Mouse (Mus musculus): ENCODE measurements around the gene Scml4.

The Scml4 gene

DNA sequence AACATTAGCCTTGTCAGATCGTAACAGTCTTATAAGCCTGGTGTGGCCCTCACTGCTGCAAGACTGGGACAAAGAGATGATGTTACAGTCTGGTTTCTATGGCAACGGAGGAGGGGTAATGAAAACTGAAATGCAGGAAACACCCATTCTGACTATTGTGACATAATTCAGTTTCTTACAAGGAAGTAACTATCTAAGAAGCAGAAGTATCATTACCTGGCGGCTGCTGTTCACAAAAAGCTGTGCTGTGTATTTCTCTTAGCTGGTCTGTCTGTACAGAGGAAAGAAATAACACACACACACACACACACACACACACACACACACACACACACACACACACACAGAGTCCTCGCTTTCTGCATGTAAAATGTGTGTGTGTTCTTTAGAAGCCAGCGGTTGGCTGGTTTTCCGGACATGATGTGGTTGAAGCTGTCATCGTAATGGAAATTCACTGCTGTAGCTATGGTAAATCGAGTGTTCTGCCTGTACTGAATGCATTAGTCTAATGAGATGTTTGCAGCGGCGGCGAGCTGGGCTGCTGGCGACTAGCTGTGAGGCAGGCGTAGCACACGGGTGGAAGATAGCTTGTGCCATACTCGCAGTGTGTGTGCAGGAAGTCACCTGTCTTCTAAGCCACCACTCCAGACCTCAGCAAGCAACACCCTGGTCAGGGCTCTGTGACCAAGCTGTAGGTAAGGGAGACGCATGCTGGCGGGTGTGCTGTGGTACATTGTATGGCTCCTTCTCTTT lies at the start of gene Scml4:
Gene Scml4 (plus strand): TSS at position 212 of the 753 bp plus-strand sequence.
- DNase-seq (ENCODE audit: low read depth, low spot score), result no peak

DNA sequence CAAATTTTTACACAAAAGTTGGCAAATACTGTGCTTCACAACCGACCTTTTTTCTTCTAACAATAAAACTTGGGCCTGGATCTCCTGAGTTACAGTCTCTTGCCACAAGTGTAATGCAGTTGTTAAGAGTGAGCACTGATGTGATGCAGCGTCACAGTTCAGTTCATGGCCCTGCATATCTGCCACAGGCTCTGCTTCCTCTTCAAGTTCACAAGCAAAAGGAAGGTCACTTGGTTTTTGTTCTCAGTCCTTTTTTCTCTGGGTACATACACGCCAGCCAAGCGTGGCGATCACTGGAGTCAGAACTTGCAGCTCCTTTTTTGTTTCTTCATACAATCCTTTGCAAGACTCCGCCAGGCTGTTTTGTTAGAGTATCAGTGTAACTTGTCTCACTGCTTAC lies 34.2 kb upstream of the Scml4 start:
- no peak for DNase-seq (ENCODE audit: low read depth, low spot score)

DNA sequence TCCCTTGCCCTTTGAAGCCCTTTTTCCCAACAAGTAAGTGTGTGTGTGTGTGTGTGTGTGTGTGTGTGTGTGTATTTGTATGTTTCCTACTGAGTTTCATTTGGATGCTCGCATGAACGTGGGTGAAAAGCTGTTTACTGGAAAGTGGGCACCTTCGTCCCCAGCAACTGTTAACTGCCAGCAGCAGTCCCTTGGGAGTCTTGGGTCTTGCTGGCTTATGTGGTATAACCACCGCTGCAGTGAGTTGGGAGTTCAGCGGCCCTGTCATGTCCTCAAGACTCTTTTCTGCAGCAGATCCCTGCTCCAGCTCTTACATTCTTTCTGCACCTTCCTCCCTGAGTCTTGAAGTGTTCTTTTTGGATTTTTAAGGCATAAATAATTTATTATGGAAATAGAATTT lies 33.0 kb upstream of the Scml4 start:
- DNase-seq (ENCODE audit: low read depth, low spot score), result no peak

DNA sequence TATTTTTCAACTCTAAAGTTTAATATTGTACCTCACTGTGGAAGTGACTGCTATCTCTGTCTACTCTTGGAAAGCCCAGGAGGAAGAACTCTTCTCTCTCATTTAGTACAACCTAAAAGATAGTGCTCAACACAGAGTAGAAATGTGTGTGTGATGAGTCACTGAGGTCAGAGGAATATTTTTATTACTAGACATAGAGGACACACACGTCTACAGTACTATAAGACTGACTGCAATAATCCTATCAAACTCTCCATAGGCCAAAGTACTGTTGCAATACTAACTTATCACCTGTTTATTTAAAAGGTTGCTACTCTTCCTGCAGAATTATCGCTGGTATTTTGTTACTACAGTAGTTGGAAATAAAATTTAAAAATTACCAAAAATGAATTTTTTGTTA lies 30.2 kb upstream of the Scml4 start:
- DNase-seq (ENCODE audit: low read depth, low spot score), result no peak

- no peak for DNase-seq (ENCODE audit: low read depth, low spot score)
Observed at GRCm38 (mm10) chr10:42830409-42830808, 29.8 kb upstream of the Scml4 start.

GRCm38 (mm10) chr10:42832677-42833076 lies 27.5 kb upstream of the Scml4 start:
- no peak for DNase-seq (ENCODE audit: low read depth, low spot score)

DNA sequence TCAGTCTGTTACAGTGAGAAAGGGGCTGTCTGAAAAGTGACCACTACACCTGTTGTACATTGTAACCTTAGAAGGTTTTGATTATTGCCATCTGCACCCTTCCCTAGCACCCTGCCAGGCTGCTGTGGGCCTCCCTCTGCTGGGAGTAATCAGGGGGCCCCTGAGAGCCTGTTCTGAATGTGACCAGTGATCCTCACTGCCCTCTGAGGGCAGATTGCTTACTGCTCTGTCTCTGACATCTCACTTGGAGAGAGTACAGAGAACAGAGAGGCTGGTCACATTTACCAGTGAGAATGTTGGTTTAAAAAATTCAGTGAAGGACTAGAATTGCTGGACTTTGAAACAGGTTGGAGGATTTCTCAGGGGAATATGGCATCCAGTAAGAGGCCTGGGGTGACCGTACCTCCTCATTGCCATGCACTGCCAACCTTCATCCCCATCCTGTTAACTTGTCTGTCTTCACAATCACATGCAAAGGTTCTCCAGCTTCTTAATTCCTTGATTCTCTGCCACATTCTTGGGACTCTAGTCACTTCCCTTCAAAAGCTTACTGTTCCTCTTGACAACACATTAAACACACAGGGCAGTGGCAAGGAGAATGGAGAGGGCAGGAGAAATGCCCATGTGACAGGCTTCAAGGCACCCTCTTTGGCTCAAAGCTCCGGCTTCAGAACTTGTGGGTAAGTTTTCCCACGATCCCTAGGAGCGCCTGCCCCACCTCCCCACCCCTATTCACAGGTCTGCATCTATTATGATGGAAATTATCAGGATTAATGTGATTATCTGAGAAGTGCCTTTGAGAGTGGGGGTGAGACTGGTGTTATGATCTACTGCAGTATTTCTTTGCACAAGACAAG lies 26.1 kb upstream of the Scml4 start:
- no peak for DNase-seq (ENCODE audit: low read depth, low spot score)

DNA sequence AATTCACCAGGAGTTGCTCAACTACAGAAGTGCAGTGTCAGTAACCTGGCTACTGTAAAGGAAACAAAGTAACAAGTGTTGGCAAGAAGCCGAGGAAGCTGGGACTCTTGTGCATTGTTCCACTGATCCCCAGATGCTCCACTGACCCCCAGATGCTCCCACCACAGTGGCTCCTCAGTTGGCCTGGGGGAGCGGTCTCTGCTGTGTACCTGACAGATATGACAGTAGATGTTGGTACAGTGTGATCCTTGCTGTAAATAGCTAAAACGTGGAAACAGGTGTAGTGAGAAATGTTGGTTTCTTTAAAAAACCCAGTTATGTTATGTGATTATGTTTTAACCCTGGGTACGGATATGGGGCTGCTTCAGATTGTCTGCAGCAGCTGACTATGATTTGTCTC lies 22.1 kb upstream of the Scml4 start:
- no peak for DNase-seq (ENCODE audit: low read depth, low spot score)

- no peak for DNase-seq (ENCODE audit: low read depth, low spot score)
Observed at GRCm38 (mm10) chr10:42838736-42839135, 21.4 kb upstream of the Scml4 start.

DNA sequence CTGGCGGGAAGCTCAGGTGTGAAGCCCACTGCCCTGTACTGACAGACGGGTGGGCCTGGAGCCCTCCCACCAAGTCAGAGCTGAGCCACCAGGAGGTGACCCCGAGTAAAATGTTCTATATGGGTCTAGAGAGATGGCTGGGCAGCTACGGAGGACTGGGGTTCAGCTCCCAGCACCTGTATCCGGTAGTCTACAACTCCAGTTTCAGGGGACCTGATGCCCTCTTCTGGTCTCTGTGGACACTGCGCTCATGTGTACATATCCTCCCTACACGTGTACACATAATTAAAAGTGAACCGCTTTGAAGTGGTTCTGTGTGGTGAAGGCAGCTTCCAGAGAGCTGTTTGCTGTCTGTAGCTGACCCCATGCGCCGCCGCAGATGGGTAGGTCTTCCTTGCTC lies 20.1 kb upstream of the Scml4 start:
- no peak for DNase-seq (ENCODE audit: low read depth, low spot score)

DNA sequence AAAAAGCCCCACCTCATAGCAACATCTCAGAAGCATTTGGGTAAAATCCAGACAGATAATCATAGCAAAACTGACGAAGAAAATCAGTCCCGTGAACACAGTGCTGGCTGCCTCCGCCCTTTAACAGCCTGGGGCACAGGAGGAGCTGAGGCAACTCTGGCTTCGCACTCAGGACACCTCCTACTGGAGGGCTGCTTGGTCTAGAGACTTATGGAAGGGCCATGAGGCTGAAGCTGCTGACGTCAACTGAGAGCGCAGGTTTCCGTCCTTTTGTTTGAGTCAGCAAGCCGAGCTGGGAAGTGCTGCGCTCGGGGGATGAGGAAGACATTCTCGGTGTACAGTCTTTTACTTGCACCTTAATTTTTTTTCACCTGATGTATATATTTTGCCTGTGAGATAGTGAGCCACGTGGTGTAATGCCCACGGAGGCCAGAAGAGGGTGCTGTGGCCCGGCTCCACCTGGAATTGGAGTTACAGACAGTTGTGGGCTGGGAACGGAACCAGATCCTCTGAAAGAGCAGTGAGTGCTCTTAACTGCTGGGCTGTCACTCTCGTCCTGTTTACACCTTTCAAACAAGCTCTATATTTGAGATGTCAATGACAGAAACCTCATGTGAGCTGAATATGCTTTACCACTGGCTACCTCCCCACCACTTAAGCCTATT lies 18.5 kb upstream of the Scml4 start:
- DNase-seq (ENCODE audit: low read depth, low spot score), result no peak

- no peak for DNase-seq (ENCODE audit: low read depth, low spot score)
Observed at GRCm38 (mm10) chr10:42842358-42842757, 17.8 kb upstream of the Scml4 start.

DNA sequence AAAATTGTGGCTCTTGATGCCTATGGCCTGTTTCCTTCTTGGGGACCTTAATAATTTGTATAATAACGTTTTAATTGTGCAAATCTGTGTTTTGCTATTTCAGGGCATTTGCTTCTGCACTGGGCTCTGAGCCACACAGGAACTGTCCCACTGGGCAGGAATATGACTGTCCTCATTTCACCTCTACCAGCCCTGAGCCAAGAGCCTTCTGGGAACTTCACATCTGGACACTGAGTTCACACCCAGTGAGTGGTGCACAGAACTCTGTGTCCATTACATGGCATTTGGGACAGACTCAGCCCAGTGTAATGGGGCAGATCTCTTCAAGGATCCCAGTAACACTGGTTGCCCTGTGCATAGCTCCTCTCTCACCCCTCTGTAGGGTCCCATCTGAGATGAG lies 16.8 kb upstream of the Scml4 start:
- DNase-seq (ENCODE audit: low read depth, low spot score), result no peak

GRCm38 (mm10) chr10:42845480-42845879 lies 14.7 kb upstream of the Scml4 start:
- DNase-seq (ENCODE audit: low read depth, low spot score), result no peak

DNA sequence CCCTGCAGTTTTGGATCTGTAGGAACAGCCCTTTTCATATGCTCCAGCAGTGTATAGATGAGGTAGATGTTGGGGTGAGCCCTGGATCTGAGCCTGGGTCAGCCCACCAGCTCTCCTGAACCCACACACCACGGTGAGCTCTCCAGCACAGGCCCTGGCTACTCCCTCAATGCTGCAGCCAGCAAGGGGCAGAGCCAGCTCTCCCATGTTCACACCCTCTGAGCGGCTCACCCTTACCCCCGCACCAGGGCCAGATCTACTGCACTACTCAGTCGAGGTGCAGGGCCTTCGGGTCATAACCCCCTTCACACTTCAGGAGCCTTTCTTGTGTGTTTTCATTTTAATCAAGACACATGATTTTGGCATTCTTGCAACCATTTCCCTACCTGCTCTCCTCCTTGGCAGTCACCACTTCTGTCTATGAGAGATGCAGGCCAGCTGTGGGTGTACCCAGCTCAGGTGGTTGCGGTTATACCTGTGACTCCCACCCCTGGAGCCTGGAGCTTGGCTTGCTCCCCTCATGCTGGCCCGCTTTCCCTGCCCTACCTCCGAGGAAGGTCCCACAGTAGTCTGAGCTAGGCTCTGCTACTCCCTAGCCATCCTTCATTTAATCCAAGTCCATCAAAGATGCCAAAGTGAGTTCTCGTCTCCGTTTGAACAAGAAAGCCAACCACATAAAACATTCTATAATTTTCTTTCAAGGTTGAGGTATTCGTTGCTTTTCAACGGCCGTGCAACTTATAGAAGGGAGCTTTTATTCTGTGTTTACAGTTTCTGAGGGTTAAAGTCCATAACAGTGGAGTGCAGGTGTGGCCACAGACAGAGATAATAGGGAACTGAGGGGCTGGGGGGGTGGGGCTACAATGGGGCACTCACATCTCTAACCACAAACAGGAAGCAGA lies 11.7 kb upstream of the Scml4 start:
- no peak for DNase-seq (ENCODE audit: low read depth, low spot score)

GRCm38 (mm10) chr10:42849081-42849400 lies 11.1 kb upstream of the Scml4 start:
- no peak for DNase-seq (ENCODE audit: low read depth, low spot score)

GRCm38 (mm10) chr10:42854838-42855237 lies 5.3 kb upstream of the Scml4 start:
- no peak for DNase-seq (ENCODE audit: low read depth, low spot score)

DNA sequence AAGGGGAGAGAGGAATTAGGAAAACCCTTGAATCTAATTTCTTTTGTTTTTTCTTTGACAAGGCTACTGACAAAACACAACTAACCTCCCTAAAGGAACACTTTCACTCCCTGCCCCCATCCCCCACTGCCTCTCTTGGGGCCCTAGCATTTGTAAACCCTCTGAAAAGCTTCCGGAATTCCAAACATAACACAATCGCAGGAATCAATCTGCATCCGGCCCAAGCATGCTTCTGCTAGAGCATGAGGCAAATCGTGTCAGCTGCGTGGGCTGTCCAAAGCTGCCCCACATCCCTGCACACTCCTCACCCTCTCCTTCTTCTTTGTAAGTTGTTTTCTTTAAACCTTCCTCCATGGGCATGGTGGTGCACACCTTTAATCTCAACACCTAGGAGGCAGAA lies 4.9 kb upstream of the Scml4 start:
- DNase-seq (ENCODE audit: low read depth, low spot score), result no peak

- no peak for DNase-seq (ENCODE audit: low read depth, low spot score)
Observed at GRCm38 (mm10) chr10:42856574-42856973, 3.6 kb upstream of the Scml4 start.

- no peak for DNase-seq (ENCODE audit: low read depth, low spot score)
Observed at GRCm38 (mm10) chr10:42857021-42857420, 3.1 kb upstream of the Scml4 start.

GRCm38 (mm10) chr10:42859781-42860158 lies 400 bp upstream of the Scml4 start:
- DNase-seq (ENCODE audit: low read depth, low spot score), result no peak

DNA sequence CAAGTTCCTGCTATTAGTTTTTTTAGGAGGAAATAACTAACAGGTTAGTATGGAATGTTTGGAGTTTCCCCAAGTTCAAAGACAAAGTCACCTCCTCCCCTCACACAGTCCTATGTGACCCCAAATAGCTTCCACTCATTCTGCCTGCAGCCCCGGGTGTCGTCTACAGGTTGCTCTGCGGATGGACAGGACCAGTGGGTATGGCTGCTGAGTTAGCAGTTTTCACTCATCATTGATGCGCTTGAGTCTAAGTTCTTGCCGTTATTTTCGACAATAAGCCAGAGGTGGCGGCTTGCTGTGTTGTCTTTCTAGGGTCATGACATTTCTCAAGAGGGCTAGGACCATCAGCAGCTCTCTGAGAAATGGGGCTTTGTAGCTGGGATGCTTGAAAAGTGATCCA lies 1.3 kb downstream of the Scml4 start:
- no peak for DNase-seq (ENCODE audit: low read depth, low spot score)
